Mouse (Mus musculus) heart, postnatal 4 days (tissue): ENCODE data around the gene Lrmda. TPM values are rescaled to one million over a fixed set of nuclear protein-coding genes. Genes with fewer than 3 reads are reported as not detected.
"Not testable (repeated sequence)": the region's sequence is repeated elsewhere in the genome, so short reads cannot be mapped to it uniquely, and the experiment has no call there.

Experiments used
- DNase-seq: peaks from one replicate; pipeline ENCODE4 v3.0.0; 2021
- total RNA-seq, 2 experiments: library from RNA; stranded (reverse); gene quantifications; 2 replicates each; pipeline ENCODE4 v1.2.3; 2021

The Lrmda gene
- total RNA-seq, 2 experiments from 2014 or later: 0.68 to 1.5 TPM

DNA sequence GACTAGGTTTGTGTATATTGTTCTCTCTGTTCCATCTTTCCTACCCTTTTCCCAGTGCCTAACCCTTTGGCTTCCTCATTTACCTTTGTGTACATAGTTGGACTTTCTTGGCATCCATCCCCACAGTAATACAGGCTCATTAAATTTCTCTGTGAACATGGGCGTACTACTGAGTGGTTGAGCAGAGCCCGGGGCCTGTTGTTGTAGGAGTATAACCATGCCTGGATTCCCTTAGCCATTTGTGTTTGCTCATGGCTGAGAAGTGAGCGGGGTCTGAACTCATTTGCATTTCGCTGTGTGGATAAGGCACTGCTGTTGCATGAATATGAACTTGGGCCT lies 568.4 kb downstream of the Lrmda start:
- no peak for DNase-seq

GRCm38 (mm10) chr14:22588394-22588793 lies 568.9 kb downstream of the Lrmda start:
- DNase-seq: not testable (repeated sequence)

- DNase-seq: no peak
These were observed 570.1 kb downstream of the Lrmda start for GRCm38 (mm10) chr14:22589503-22590215.

GRCm38 (mm10) chr14:22591186-22591585 lies 571.7 kb downstream of the Lrmda start:
- no peak for DNase-seq

- DNase-seq: no peak
These were observed 578.0 kb downstream of the Lrmda start for GRCm38 (mm10) chr14:22597508-22597907.

DNA sequence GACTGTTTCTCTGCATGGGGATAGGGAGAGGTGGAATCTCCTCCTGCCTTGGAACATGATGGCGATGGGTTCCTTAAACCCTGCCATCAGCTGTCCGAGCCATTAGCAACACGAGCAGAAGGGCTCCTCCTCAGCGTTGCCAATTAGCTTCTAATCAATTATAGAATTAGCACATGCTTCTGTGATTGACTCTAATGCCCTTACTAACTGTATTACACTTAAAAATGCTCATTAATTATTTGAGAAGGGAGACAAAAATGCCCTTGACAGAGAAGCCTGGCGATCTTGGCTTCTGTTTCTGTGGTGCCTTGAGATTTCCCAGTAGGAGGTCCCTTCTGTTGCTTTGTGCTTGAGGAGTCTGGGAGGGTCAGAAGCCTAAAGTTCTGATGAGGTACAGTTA lies 579.1 kb downstream of the Lrmda start:
- no peak for DNase-seq

GRCm38 (mm10) chr14:22600166-22600565 lies 580.7 kb downstream of the Lrmda start:
- DNase-seq: no peak

DNA sequence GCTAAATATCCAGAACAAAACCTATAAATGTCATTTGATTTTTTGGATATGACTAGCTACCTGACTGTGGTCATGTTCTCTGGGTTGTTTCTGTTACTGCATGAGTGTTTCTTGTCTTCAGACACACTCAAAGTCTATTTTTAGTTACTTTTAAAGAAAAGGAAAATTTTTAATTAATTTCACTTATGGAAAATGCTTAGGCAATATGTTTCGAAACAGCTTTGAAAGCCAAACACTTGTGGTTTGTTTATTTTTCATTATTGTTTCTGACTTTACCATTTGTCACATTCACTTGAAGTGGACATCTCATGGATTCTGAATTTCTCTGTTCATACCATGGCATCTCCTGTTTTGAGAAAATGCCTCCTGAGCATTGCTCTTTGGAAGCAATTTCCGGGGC lies 582.8 kb downstream of the Lrmda start:
- DNase-seq: no peak

DNA sequence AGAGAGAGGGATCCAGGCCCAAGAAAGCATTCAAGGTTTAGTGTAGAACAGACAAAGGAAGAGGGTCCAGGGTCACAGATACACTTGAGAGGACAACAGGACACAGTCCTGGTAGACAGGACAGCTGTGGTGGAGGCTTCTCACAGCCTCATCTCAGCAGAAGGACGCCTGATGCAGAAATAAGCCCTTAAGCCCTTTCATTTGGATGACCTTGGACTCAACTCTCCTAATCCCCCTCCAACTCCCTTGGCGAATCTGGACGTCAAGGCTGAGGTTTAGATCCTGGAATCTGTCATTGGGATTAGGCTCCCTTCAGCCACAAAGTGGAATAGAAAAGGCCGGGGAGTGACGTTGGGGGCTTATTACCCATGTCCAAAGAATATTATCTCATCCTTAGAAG lies 589.1 kb downstream of the Lrmda start:
- DNase-seq: no peak

DNA sequence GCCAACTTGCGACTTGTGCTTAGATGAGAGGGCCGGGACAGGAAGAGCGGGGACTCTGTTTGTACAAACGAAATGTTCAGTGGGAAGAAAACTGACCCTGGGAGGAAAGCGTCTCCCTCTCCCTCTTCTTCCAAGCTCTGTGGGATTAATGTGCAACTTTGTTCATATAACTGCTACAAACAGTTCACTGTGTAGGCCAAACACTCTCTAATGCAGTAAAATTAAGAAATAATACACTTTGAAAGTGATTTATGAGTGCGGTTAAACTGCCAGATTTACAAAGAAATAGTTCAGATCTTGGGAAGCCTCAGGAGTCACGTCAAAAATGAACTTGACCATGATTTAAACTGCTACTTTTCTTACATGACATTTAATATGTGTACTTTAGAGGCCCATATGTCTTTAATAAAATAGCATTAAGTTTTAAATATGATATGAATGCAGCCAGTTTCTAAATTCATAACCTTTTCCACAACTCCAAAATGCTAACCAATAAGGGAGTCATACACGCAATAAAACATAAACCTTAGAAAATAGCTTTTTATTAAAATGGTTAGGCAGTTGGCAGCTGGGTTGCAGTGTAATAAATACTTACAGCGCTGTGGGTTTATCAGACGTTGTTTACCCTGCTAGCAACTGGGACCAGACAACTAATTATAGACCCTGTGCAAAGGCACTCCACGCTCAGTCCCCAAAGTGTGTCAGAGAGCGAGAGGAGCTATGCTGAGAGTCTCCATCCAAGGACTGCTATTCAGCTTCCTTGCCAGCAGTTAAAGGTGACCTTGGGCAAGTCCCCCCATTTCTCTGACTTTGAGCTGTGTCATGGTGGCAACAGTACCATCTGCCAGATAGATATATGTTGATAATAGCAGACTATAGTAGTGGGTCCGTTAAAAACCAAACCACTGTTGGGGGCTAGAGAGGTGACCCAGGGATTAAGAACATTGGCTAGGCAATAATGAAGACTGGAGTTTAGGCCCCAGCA lies 590.0 kb downstream of the Lrmda start:
- no peak for DNase-seq

GRCm38 (mm10) chr14:22611011-22611410 lies 591.5 kb downstream of the Lrmda start:
- DNase-seq: no peak

- DNase-seq: no peak
These were observed 600.7 kb downstream of the Lrmda start for GRCm38 (mm10) chr14:22620191-22620590.

- DNase-seq: no peak
These were observed 602.4 kb downstream of the Lrmda start for GRCm38 (mm10) chr14:22621941-22622340.

- no peak for DNase-seq
These were observed 607.8 kb downstream of the Lrmda start for GRCm38 (mm10) chr14:22627105-22627829.

- DNase-seq: no peak
These were observed 610.9 kb downstream of the Lrmda start for GRCm38 (mm10) chr14:22630361-22630867.

GRCm38 (mm10) chr14:22633612-22634011 lies 614.1 kb downstream of the Lrmda start:
- no peak for DNase-seq

- DNase-seq: no peak
These were observed 624.0 kb downstream of the Lrmda start for GRCm38 (mm10) chr14:22643494-22643893.

DNA sequence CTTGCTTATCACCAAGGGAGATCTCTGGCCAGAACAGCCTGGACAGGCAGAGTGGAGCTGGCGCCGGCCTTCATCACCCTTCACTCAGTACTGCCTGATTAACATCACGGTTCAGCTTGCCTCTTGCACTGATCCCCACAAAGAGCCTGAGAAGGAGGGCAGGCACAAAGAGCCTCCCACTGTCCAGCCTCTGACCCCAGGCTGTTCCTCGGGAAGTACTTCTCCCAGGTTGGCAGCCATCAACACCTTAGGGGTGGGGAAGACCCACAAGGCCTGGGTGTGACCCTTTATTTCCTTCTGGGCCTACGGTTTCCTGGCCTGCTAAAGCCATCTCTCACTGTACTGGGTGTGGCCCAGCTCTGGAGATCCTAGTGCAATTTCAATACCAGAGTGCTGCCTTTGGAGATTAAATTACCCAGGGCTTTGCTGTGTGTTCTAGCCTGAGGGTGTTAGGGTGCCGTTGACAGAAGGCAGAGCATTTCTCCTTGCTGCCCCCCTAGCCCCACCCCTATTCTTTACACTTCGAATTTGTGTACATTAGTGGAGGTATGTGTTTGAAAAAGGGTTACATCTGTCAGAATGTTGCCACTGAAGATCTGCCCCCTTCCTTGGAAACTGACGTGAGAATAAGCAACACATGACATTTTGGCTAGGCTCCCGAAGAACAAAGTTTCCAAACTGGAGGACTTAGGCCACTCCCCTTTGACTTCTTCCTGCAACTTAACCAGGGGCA lies 628.5 kb downstream of the Lrmda start:
- no peak for DNase-seq

DNA sequence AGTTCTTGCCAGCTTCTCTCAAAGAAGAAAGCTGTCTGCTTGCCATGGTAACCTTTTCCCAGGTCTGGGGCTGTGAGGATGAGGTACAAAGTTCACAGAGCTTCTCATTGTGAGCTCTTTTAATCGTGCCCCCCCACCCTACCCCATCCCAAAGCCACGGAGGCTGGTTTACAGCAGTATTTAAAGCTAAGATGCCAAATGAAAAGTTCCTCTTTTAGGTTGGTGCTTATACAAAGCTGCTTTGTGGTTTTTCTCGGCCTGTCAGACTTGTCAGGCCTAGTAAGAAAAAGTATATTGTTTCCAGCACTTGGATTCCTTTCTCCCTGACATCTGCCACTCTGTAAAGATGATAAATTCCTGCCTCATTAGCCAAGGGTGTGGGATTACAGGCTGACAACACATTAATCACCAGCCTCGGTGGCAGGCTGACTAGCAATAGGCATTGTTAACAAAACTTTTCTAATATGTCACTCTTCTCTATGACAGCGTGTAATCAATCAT lies 629.9 kb downstream of the Lrmda start:
- DNase-seq: no peak

GRCm38 (mm10) chr14:22649985-22650984 lies 630.8 kb downstream of the Lrmda start:
- peak; percentile 30 for DNase-seq
